Mouse (Mus musculus) left cerebral cortex, postnatal 10 days (tissue): Measurements from ENCODE around the gene Ndufv2. TPM values are rescaled to one million over a fixed set of nuclear protein-coding genes. Genes with fewer than 3 reads are reported as not detected.

Experiments used
- DNase-seq, 2 experiments: peaks; one replicate each; pipeline ENCODE4 v3.0.0; 2021 to 2022; ENCODE audit warnings: low spot score in 2 of 2, mixed read lengths in 1 of 2; ENCODE audit errors: extremely low spot score in 1 of 2
- intact Hi-C: fragments of 180-260 bp; cut with DNase I; formaldehyde crosslinking; loops from one replicate; pipeline ENCODE4 v1.15.1; 2025
- total RNA-seq, 2 experiments: library from RNA; stranded (reverse); gene quantifications; 2 replicates each; pipeline ENCODE4 v1.2.3; 2021

Ndufv2 gene
- total RNA-seq, 2 experiments from 2014 or later = 246 to 254 TPM

DNA sequence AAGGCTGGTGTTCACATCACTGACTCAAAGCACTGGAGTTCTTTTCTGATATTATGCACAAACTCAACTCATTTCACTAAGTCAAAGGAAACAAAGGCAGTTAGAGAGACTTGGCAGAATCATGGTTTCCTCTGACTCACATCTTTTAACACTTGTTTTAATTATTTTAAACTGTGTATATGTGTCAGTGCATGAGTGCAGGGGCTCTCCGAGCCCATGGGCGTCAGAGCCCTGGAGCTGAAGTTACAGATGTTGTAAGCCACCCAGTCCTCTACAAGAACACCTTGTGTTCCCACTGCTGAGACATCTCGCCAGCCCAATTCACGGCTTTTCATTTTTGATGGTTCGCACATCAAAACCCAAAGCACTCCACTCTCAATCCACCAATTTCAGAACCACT is 68.1 kb downstream of the Ndufv2 start:
- no peak for DNase-seq
- intact Hi-C loops = no loop called here

DNA sequence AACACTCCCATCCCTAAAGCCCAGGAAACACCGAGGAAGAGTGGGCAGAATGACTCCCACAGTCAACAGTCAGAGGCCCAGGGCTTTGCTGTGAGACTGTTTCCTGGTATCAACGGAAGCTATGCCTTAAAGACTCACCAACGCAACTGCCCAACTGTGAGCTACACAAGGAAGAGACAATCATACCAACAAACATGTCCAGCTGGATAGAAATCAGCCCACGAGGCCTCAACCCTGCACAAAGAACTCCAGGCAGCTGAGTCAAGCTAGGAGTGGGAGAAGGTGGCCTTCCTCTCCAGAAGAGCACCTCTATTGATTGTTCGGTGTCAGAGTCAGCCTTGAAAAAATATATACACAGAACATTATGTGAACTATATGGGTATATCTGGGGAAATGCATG is 69.4 kb downstream of the Ndufv2 start:
- DNase-seq = no peak
- intact Hi-C loops = no loop called here

Other genes with a start within 250 kb of the Ndufv2 start
- gene Ralbp1, start 215.8 kb downstream of the Ndufv2 start, total RNA-seq = 10 to 100 TPM; 34.3 to 35.6 TPM
- gene Twsg1, start 150.3 kb downstream of the Ndufv2 start, total RNA-seq = 10 to 100 TPM; 25.6 to 27.4 TPM
- gene Ankrd12, start 24.5 kb downstream of the Ndufv2 start, total RNA-seq = 100 to 1,000 TPM; 110 to 119 TPM
- gene Washc1, start 10.0 kb upstream of the Ndufv2 start, total RNA-seq = 10 to 100 TPM; 51.5 to 52.9 TPM
- 1 to 10 TPM; 3.6 to 3.9 TPM for gene Ddx11, start 22.0 kb upstream of the Ndufv2 start, total RNA-seq